Mouse (Mus musculus) lung, postnatal 10 days (tissue): ENCODE results near the gene Olfr1019.

ENCODE experiments used
- DNase-seq: peaks from one replicate; pipeline ENCODE4 v3.0.0; 2021

Gene Olfr1019

DNA sequence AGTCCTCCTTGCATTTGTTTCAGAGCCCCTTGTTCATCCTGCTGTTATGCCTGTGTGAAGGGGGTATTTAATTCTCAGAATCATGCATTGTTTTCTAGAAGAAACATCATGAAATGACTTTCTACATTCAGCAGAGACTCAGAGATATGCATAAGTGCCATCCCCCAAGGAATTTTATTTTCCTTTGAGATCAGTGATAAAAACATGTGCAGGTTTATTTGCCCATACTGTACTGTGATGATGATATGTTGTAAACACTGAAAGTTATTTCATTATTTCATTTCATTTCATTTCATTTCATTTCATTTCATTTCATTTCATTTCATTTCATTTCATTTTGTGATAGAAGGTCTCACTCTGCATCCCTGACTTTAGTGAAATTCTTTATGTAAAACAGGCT lies at the start of gene Olfr1019:
TSS of gene Olfr1019 (minus strand) at position 101 of the 400 bp plus-strand sequence.
- no peak for DNase-seq

DNA sequence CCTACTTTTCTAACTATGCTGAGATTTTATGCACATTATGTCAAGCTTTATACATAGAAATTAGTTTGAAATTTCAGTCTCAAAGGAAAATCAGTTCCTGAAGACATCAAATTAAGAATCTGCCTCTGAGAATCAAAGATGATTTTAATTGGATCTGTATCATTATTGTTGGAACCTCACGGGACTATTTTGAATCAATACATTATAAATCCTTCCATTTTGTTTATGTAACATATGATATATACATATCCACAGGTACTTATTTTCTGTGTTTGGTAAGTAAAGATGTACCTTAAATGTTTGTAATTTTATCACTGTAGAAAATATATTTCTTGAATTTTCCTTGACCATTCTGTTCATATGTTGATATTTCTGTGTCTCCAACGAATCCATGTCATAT lies 40.1 kb upstream of the Olfr1019 start, which contains the start of gene Olfr1023:
TSS of gene Olfr1023 (plus strand) at position 301 of the 400 bp plus-strand sequence.
- DNase-seq: no peak

DNA sequence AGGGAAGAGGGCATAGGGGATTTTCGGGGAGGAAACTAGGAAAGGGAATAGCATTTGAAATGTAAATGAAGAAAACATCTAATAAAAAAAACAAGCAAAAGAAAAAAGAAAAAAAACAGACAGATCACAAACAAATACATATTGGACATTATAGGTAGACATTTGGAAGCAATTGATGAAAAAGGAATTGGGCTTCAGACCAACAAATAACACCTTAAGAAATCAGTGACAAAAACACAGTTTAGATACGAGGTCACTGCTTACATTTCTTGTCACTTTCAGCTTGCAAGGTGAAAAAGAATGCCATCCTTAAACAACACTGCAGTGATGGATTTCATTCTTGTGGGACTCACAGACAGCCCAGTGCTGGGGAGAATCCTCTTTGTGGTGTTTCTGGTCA lies 23.0 kb upstream of the Olfr1019 start, which contains the start of gene Olfr1022:
TSS of gene Olfr1022 (plus strand) at position 301 of the 400 bp plus-strand sequence.
- DNase-seq: no peak

DNA sequence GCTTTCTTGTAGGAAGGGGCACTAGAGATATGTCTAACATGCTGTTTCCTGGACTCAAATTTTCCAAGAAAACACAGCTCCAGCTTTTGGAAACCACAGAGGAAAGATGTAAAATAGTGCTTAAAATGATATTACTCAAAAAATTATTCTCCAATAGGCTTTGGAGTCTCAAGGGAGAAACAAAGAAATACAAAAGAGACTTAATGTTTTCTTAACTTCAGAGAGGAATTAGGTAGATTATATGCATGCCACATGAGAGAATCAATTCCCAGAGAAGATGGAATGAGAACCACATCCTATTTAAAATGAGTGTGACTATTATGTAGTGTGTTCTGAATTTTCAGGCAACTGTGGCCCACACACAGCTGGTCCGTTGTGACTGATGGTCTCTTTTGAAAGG lies 1.4 kb upstream of the Olfr1019 start, which contains the start of gene Olfr1020:
TSS of gene Olfr1020 (plus strand) at position 301 of the 400 bp plus-strand sequence.
- DNase-seq: no peak

DNA sequence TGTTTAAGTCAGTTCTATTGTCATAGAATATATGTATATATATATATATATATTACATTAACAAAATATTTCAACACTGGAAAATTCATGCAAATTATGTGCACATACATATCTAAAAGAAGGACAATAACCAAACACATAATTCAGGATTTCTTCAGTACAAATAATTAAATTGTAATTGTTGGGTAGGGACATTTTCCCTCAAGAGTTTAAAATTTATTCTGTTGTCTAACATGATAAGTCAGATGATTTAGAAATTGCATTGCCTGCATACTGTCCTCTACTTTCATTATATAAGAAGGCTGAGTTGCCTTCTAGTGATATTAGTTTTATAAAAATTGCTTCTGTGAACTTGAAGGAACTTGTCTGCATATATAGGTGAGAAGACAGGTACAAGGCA lies 27.1 kb downstream of the Olfr1019 start, which contains the start of gene Olfr1018:
TSS of gene Olfr1018 (plus strand) at position 301 of the 400 bp plus-strand sequence.
- no peak for DNase-seq

DNA sequence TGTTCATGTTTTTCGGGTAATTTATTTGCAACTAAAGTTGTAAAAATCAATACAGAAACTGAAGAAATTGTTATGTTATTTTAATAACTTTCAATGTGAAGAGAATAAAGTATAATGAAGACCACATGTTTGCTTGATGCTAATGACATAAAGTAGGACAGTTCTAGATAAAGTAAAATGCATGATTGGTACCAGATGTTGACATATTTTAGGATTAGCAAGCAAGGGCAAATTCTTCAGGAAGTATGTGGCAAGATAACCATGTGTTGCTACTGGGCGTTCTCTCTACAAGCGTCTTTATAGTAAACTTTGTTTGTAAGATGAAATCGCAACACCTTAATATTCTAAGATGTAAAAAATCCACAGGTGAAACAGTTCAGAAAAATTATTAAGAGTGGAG lies 40.8 kb downstream of the Olfr1019 start:
- no peak for DNase-seq

DNA sequence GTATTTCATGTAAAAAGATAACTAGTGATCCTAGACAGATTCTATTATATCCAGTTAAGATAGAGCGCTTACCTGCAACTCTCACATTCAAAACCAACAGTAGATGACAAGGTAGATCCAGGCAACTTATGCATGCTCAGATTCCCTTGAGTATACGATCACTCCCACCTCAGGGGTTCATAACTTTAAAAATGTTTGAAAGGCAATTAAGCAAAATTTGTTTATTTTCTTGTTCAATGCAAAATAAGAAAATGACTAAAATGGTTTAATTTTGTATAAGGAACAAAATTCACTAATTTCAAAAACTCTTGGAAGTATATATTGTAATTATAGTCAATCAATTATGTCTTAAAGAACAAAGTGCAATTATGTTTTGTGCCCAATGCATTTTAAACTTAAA lies 42.8 kb downstream of the Olfr1019 start, which contains the start of gene Olfr1016:
TSS of gene Olfr1016 (minus strand) at position 101 of the 400 bp plus-strand sequence.
- DNase-seq: no peak

DNA sequence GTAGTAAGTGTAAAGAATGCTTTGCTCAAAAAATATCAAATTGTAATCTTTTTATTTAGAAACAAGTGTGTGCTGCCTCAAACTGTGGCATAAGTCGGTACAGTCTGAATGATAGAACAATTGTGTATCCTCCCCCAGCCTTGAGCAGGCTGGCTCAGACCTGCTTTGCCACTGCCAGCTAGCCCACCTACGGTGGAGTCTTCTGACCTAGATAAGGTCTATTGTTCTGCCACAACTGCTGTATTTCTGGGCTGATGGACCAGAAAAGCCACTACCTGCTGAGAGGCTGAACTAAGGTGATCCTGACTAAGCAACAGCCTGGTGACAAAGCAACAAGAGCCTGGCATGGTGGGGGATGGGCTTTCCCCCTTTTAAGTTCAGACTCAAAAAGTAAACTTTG lies 53.0 kb downstream of the Olfr1019 start:
- no peak for DNase-seq
